Mouse (Mus musculus): ENCODE data around the gene Olfm1. TPM values are rescaled to one million over a fixed set of nuclear protein-coding genes. Genes with fewer than 3 reads are reported as not detected.

The Olfm1 gene
- polyA plus RNA-seq (2014; fragmentation: Nextera tagmentation; extraction: Ambion mirVana): 8.8 and 9.4 TPM in 2 replicates

DNA sequence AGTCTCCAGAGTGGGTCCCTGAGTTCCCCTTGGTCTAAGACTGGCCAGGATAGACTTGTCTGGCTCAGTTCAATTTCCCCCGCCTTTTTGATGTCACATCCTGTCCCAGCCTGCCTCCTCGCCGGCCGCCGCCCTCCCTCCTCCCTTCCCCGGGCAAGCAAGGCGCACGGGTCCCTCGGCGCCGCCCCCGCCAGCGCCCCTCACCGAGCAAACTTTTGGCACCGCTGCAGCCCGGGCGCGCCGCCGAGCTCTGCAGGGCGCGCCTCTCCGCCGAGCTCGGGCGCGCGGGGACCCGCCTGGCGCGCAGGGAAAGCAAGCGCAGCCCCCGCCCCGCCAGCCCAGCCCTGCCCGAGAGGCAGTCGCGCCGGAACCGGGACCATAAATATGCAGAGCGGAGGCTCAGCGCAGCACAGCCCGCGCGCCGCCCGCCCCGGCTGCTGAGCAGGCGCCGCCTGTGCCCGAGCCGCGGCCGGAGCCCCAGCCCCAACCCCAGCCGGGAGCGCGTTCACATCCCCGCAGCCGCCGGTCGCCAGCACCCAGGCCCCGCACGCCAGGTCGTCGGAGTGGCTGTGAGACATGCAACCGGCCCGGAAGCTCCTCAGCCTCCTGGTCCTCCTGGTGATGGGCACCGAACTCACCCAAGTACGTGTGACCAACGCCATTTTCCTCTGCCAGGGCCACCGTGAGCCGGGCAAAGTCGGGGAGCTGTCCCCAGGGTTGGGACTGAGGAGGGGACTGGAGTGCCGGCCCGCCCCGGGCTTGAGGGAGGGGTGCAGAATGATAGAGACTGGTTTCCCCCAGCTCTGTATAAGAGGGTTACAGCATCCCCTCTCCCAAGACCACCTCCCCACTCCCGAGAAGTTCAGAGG, at the start of gene Olfm1:
Olfm1 (plus strand) TSS at position 172 of the 869 bp plus-strand sequence.
- Histone ChIP-seq H3K4me2 (peak within 1 kb of the TSS; percentile 71), H3K9ac (ENCODE audit: low read depth, low read length) (peak within 1 kb of the TSS; percentile 16; the same call in 1 of the 2 replicates), H3K4me1 (replicated peaks; ENCODE audit: control insufficient read depth, insufficient read depth, low read length) (no peaks in the 10 kb centered on the region), H3K36me3 (ENCODE audit: control insufficient read depth, insufficient read depth, low read length) (no peaks in the 10 kb centered on the region), H3K27me3 (replicated peaks; ENCODE audit: control insufficient read depth, insufficient read depth, low read length) (peaks cover 46% of the 10 kb centered on the region), H3K9me3 (ENCODE audit: control insufficient read depth, low read length) (no peaks in the 10 kb centered on the region), H3K27ac (ENCODE audit: low read depth, low read length) (no peak within 1 kb of the TSS), H3K4me3 (ENCODE audit: low read depth, low read length) (peak within 1 kb of the TSS; percentile 54)
- WGBS: 2% methylated on average over 72 of the region's 76 CpGs
- DNase-seq (ENCODE audit: low spot score) (peak; percentile 40), ATAC-seq (replicated peaks; ENCODE audit: low FRiP score) (no peak)

DNA sequence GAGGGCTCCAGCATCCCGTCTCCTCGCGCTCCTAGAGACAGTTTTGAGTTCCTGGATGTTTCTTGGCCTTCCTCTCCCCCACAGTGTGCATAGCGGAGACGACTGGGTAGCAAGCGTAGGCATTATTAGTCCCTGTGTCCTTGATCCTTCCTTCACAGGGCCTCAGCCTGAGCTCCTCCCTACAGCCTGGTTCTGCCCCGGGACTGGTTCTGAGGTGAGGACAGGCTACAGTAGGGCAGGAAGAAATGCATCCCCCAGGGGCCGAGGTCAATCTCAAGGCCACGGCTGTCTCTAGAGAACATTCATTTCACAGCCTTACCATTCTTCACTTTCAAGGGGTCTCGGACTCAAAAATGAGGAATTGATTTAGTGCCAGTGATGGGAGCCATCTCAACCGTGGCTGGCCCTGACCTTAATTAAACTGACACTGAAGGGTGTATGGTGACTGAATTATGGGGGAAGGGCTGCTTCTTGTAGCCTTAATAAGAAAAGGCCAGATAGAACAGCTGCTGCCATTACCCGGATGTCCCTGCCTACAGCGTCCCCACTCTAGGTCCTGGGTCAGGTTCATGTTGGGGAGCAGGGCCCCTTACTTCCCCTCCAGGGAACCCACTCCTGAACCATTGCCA, 49.3 kb upstream of the Olfm1 start:
- ATAC-seq (replicated peaks; ENCODE audit: low FRiP score) (no peak), DNase-seq (ENCODE audit: low spot score) (no peak)
- H3K27ac ChIP-seq (ENCODE audit: low read depth, low read length): no peak overlapping the region
- no peak overlapping the region for H3K4me3 ChIP-seq (ENCODE audit: low read depth, low read length)
- no peaks in the 10 kb centered on the region for H3K9me3 ChIP-seq (ENCODE audit: control insufficient read depth, low read length)
- 77% methylated on average over 13 of the region's 13 CpGs for WGBS
- peaks cover 24% of the 10 kb centered on the region for H3K4me1 ChIP-seq (replicated peaks; ENCODE audit: control insufficient read depth, insufficient read depth, low read length)
- H3K27me3 ChIP-seq (replicated peaks; ENCODE audit: control insufficient read depth, insufficient read depth, low read length): 0 out of 2 replicates have a peak, but pooled peaks cover 2% of the 10 kb centered on the region
- no peaks in the 10 kb centered on the region for H3K36me3 ChIP-seq (ENCODE audit: control insufficient read depth, insufficient read depth, low read length)
- H3K4me2 ChIP-seq: no peak overlapping the region
- H3K9ac ChIP-seq (ENCODE audit: low read depth, low read length): no peak overlapping the region

DNA sequence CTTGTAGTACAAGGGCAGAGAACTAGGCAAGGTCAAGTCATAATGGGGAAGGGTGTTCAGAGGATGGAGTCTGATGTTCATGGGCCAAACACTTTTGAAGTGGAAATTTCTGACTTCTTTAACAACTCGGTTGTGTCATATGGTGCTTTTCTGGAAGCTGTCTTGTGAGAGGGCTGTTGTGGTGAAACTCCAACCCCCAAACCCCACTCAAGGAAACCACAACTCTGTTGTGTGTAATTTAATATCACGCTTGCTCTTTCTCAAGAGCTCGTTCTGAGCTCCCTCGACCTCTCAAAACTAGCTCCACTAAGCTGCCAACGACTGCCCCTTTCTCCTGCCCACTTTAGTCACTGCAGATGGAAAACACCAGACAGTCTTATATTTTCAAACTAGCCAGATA, 47.1 kb upstream of the Olfm1 start:
- Histone ChIP-seq H3K4me3 (ENCODE audit: low read depth, low read length) (no peak overlapping the region), H3K27ac (ENCODE audit: low read depth, low read length) (no peak overlapping the region), H3K9me3 (ENCODE audit: control insufficient read depth, low read length) (no peaks in the 10 kb centered on the region), H3K36me3 (ENCODE audit: control insufficient read depth, insufficient read depth, low read length) (no peaks in the 10 kb centered on the region), H3K4me1 (replicated peaks; ENCODE audit: control insufficient read depth, insufficient read depth, low read length) (peaks cover 21% of the 10 kb centered on the region), H3K4me2 (no peak overlapping the region), H3K27me3 (replicated peaks; ENCODE audit: control insufficient read depth, insufficient read depth, low read length) (0 out of 2 replicates have a peak, but pooled peaks cover 2% of the 10 kb centered on the region), H3K9ac (ENCODE audit: low read depth, low read length) (no peak overlapping the region)
- WGBS: 70% methylated on average over 5 of the region's 5 CpGs
- DNase-seq (ENCODE audit: low spot score) (no peak), ATAC-seq (replicated peaks; ENCODE audit: low FRiP score) (no peak)

DNA sequence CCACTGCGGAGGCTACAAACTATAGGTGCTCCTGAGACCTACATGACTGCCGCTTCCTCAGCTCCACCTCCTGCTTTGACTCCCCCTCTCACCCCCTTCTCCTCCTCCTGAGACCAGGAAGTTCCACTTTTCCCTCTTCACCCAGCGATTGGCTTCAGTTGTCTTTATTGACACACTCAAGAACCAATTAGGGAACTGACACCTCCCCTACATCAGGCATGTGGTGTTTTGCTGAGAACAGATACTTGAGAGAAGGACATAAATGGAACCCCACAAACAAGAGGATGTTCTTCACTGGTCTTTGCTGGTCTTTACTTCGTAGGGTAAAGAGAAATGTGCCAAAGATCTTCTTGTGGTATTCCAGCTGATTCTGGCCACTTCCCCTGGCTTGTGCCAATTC, 46.6 kb upstream of the Olfm1 start:
- H3K4me2 ChIP-seq: no peak overlapping the region
- H3K27me3 ChIP-seq (replicated peaks; ENCODE audit: control insufficient read depth, insufficient read depth, low read length): 0 out of 2 replicates have a peak, but pooled peaks cover 2% of the 10 kb centered on the region
- DNase-seq (ENCODE audit: low spot score) (no peak), ATAC-seq (replicated peaks; ENCODE audit: low FRiP score) (no peak)
- H3K9ac ChIP-seq (ENCODE audit: low read depth, low read length): no peak overlapping the region
- 58% methylated on average over 4 of the region's 4 CpGs for WGBS
- no peak overlapping the region for H3K27ac ChIP-seq (ENCODE audit: low read depth, low read length)
- no peaks in the 10 kb centered on the region for H3K36me3 ChIP-seq (ENCODE audit: control insufficient read depth, insufficient read depth, low read length)
- H3K9me3 ChIP-seq (ENCODE audit: control insufficient read depth, low read length): no peaks in the 10 kb centered on the region
- H3K4me1 ChIP-seq (replicated peaks; ENCODE audit: control insufficient read depth, insufficient read depth, low read length): peaks cover 17% of the 10 kb centered on the region
- H3K4me3 ChIP-seq (ENCODE audit: low read depth, low read length): no peak overlapping the region

DNA sequence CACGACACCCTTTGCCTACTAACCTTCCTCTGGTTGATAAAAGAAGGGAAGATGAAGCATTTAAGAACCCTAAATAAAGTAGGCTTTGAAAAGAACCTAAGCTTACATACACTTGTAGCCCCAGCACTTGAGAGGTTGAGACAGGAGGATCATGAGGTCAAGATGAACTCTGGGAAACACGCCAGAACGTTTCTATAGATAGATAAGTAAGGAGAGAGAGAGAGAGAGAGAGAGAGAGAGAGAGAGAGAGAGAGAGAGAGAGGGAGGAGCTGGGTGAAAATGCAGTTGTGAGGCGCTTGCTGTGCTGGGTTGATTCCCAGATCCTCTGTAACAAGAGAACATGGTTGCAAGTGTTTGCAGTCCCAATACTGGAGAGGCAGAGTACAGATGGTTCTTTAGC, 46.1 kb upstream of the Olfm1 start:
- Histone ChIP-seq H3K36me3 (ENCODE audit: control insufficient read depth, insufficient read depth, low read length) (no peaks in the 10 kb centered on the region), H3K4me1 (replicated peaks; ENCODE audit: control insufficient read depth, insufficient read depth, low read length) (peaks cover 14% of the 10 kb centered on the region), H3K27me3 (replicated peaks; ENCODE audit: control insufficient read depth, insufficient read depth, low read length) (0 out of 2 replicates have a peak, but pooled peaks cover 2% of the 10 kb centered on the region), H3K9me3 (ENCODE audit: control insufficient read depth, low read length) (no peaks in the 10 kb centered on the region), H3K9ac (ENCODE audit: low read depth, low read length) (no peak overlapping the region), H3K4me3 (ENCODE audit: low read depth, low read length) (no peak overlapping the region), H3K4me2 (no peak overlapping the region), H3K27ac (ENCODE audit: low read depth, low read length) (no peak overlapping the region)
- WGBS: 57% methylated on average over 4 of the region's 4 CpGs
- ATAC-seq (replicated peaks; ENCODE audit: low FRiP score) (no peak), DNase-seq (ENCODE audit: low spot score) (no peak)

DNA sequence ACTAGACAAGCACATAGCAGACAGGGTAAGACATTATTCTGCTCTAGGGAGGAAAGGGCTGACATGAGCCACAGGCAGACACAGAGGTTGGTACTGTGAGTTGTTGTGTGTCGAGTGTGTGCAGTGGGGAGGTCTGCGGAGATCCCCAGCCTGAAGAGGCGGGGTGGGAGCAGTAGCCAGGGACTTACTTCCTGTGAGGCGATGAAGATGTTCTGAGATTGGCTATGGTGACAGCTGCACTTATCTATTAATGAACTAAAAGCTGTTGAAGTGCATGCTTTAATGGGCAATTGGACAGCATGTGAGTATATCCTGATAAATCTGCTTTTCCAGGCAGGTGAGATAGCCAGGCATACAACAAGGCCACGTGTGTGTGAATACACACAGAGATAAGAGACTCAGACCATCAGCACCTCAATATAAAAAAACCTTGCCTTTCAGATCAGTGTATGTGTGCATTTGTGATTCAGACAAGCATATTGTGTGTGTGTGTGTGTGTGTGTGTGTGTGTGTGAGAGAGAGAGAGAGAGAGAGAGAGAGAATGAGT, 45.5 kb upstream of the Olfm1 start:
- H3K27ac ChIP-seq (ENCODE audit: low read depth, low read length): no peak overlapping the region
- ATAC-seq (replicated peaks; ENCODE audit: low FRiP score): 0 out of 2 replicates have a peak, but pooled peaks have one; percentile 39
- 59% methylated on average over 5 of the region's 5 CpGs for WGBS

DNA sequence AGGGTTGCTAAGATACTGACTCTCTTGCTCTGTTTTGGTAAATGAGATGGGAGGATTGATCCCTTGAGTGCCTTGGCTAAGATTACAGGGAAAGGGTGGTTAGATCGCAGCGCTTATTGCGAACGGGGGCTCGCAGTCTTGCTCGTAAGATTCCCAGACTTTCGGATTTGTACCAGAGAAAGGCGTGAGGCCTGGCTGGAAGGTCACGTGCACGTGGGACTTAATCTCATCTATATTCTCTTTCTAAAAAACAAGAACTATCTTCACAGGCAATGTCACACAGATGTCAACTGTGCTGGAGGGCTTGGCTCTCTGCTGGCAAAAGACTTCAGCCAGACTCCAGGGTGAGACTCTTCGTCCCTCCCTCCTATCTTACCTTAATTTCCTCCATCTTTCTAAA, 43.1 kb upstream of the Olfm1 start:
- DNase-seq (ENCODE audit: low spot score) (no peak), ATAC-seq (replicated peaks; ENCODE audit: low FRiP score) (no peak)
- 76% methylated on average over 11 of the region's 11 CpGs for WGBS
- Histone ChIP-seq H3K4me1 (replicated peaks; ENCODE audit: control insufficient read depth, insufficient read depth, low read length) (0 out of 2 replicates have a peak, but pooled peaks cover 3% of the 10 kb centered on the region), H3K27me3 (replicated peaks; ENCODE audit: control insufficient read depth, insufficient read depth, low read length) (0 out of 2 replicates have a peak, but pooled peaks cover 2% of the 10 kb centered on the region), H3K4me2 (no peak overlapping the region), H3K36me3 (ENCODE audit: control insufficient read depth, insufficient read depth, low read length) (no peaks in the 10 kb centered on the region), H3K9ac (ENCODE audit: low read depth, low read length) (no peak overlapping the region), H3K4me3 (ENCODE audit: low read depth, low read length) (no peak overlapping the region), H3K9me3 (ENCODE audit: control insufficient read depth, low read length) (no peaks in the 10 kb centered on the region), H3K27ac (ENCODE audit: low read depth, low read length) (no peak overlapping the region)

More for the DNA sequence above, 45.5 kb upstream of the Olfm1 start:
- Histone ChIP-seq H3K36me3 (ENCODE audit: control insufficient read depth, insufficient read depth, low read length) (no peaks in the 10 kb centered on the region), H3K4me1 (replicated peaks; ENCODE audit: control insufficient read depth, insufficient read depth, low read length) (peaks cover 7% of the 10 kb centered on the region), H3K4me2 (no peak overlapping the region), H3K9ac (ENCODE audit: low read depth, low read length) (no peak overlapping the region), H3K9me3 (ENCODE audit: control insufficient read depth, low read length) (no peaks in the 10 kb centered on the region), H3K27me3 (replicated peaks; ENCODE audit: control insufficient read depth, insufficient read depth, low read length) (0 out of 2 replicates have a peak, but pooled peaks cover 2% of the 10 kb centered on the region), H3K4me3 (ENCODE audit: low read depth, low read length) (no peak overlapping the region)
- DNase-seq (ENCODE audit: low spot score): no peak

DNA sequence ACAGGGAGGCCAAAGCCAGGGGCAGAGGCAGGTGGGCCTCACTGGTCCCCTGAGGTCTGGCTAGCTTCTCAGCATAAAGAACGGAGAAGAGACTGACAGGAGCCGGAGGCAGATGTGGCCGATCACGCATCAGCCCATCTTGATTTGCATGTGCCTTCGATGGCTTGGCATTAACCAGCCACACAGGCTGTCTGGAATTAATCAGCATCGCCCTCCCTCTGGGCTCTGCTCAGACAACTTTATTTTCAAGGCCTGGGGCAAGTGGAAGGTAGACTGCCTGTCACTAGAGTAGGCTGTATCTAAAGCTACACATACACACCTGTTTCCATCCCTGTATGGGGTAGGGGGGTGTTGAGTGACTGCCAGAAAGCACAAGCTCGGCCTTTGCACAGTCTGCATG, 32.2 kb upstream of the Olfm1 start:
- Histone ChIP-seq H3K27me3 (replicated peaks; ENCODE audit: control insufficient read depth, insufficient read depth, low read length) (peaks cover 10% of the 10 kb centered on the region), H3K4me2 (no peak overlapping the region), H3K36me3 (ENCODE audit: control insufficient read depth, insufficient read depth, low read length) (no peaks in the 10 kb centered on the region), H3K27ac (ENCODE audit: low read depth, low read length) (no peak overlapping the region), H3K9me3 (ENCODE audit: control insufficient read depth, low read length) (no peaks in the 10 kb centered on the region), H3K9ac (ENCODE audit: low read depth, low read length) (no peak overlapping the region), H3K4me3 (ENCODE audit: low read depth, low read length) (no peak overlapping the region), H3K4me1 (replicated peaks; ENCODE audit: control insufficient read depth, insufficient read depth, low read length) (no peaks in the 10 kb centered on the region)
- ATAC-seq (replicated peaks; ENCODE audit: low FRiP score) (no peak), DNase-seq (ENCODE audit: low spot score) (no peak)
- 77% methylated on average over 7 of the region's 7 CpGs for WGBS
